Mouse (Mus musculus) stomach, embryonic 16.5 days (tissue): ENCODE measurements around the gene Tmem179b. TPM values are rescaled to one million over a fixed set of nuclear protein-coding genes. Genes with fewer than 3 reads are reported as not detected.

Experiments used
- ATAC-seq: fragments of 200-750 bp; cut with Nextera tagmentation; 2 replicates; pipeline ENCODE4 v1.8.0; 2017; ENCODE audit warnings: moderate number of reproducible peaks, moderate TSS enrichment; ENCODE audit not compliant: insufficient read depth, low FRiP score
- H3K27ac ChIP-seq: fragments of 300-500 bp; sonication (generic); 2 replicates; pipeline ENCODE4 v1.5.1; 2014; ENCODE audit warnings: low read length
- H3K27me3 ChIP-seq: fragments of 300-500 bp; sonication (generic); 2 replicates; pipeline ENCODE4 v1.6.1; 2014; ENCODE audit warnings: low read length, control low read depth, mixed read lengths; ENCODE audit not compliant: control insufficient read depth, insufficient read depth
- H3K36me3 ChIP-seq: fragments of 300-500 bp; sonication (generic); 2 replicates; pipeline ENCODE4 v1.6.1; 2014; ENCODE audit warnings: low read length; ENCODE audit not compliant: control insufficient read depth, insufficient read depth
- H3K4me1 ChIP-seq: fragments of 300-500 bp; sonication (generic); 2 replicates; pipeline ENCODE4 v1.6.1; 2014; ENCODE audit warnings: low read length, control low read depth, mixed read lengths; ENCODE audit not compliant: control insufficient read depth, insufficient read depth
- H3K4me2 ChIP-seq: fragments of 300-500 bp; sonication (generic); 2 replicates; pipeline ENCODE4 v1.6.1; 2014; ENCODE audit warnings: low read depth, low read length, mixed read lengths
- H3K4me3 ChIP-seq: fragments of 300-500 bp; sonication (generic); replicated peaks from 2 replicates; pipeline ENCODE4 v1.5.1; 2014; ENCODE audit warnings: mild to moderate bottlenecking, low read length
- H3K9ac ChIP-seq: fragments of 300-500 bp; sonication (generic); 2 replicates; pipeline ENCODE4 v1.6.1; 2014; ENCODE audit warnings: low read length
- H3K9me3 ChIP-seq: fragments of 300-500 bp; sonication (generic); replicated peaks from 2 replicates; pipeline ENCODE4 v1.6.1; 2016; ENCODE audit warnings: low read length, control low read depth; ENCODE audit not compliant: control insufficient read depth
- WGBS: fragments of 180-500 bp; shearing (Covaris S2); extraction: QIAGEN DNeasy Blood & Tissue Kit; methylation state at CpG from one replicate; pipeline ENCODE4 v1.1.7; 2014; 5-methylcytosine and 5-hydroxymethylcytosine counted together
- polyA plus RNA-seq: library from polyadenylated mRNA; unstranded; fragments of >200 nt; fragmentation: Nextera tagmentation; extraction: Ambion mirVana; gene quantifications from 2 replicates; pipeline ENCODE4 v1.2.1, GENCODE M21; 2015

The Tmem179b gene
- 88.9 and 96.9 TPM in 2 replicates for polyA plus RNA-seq

DNA sequence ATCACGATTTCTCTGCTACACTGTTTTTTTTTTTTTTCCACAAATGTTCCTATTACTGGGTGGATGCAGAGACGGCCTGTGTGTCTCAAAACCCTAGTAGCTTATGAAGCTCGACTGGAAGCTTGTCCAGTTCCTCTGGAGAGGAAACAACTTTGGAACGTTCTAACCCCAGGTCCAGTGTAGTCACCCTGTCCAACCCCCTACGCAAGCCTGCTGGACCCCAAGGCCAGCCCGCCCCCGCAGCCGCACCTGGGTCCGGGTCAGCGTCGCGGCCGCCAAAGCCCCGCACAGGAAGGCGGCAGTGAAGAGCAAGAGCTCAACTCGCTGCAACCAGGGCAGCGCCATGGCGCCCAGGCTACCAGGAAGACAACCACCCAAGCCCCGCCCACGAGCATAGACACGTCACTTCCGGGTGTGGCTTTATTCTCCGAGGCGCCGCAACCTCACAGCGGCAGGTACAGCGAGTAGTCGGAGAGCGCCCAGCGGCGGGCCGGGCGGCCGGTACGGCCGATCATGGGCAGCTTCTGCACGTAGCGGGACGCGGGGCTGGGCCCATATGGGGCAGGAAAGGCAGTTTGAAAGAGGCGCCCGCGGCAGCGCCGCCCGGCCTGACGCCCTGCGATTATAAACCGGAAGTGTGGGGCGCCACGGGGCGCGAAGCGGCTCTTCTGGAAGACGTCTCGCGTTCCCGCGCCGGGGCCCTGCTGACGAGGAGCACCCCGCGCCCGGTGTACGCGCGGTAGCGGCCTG is at the start of gene Tmem179b:
Gene Tmem179b (minus strand): TSS at position 382 of the 750 bp plus-strand sequence.
- no peaks in the 10 kb centered on the region for H3K9me3 ChIP-seq
- H3K36me3 ChIP-seq = peaks cover 19% of the 10 kb centered on the region
- peak within 1 kb of the TSS; percentile 91 for H3K4me2 ChIP-seq
- 0% methylated on average over 63 of the region's 68 CpGs for WGBS
- ATAC-seq = peak; percentile 94
- H3K4me3 ChIP-seq = peak within 1 kb of the TSS; percentile 94
- peaks cover 26% of the 10 kb centered on the region for H3K4me1 ChIP-seq
- peak within 1 kb of the TSS; percentile 100 for H3K9ac ChIP-seq
- peak within 1 kb of the TSS; percentile 99 for H3K27ac ChIP-seq
- no peaks in the 10 kb centered on the region for H3K27me3 ChIP-seq

DNA sequence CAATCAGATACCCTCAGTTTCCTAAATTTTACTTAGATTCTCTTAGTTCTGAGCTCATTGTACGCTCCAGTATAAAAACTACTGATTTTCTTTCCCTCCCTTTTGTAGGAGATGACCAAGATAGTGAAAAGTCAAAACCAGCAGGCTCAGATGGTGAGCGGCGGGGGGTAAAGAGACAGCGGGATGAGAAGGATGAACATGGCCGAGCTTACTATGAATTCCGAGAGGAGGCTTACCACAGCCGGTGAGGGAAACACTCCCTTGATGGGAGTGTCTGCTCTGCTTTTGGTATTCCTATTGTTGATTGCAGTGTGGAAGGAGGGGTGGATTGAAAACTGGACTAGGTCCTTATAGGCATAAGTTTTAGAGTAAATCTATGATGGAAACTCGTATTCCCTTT is 48.4 kb upstream of the Tmem179b start:
- WGBS = 69% methylated on average over 8 of the region's 8 CpGs
- Histone ChIP-seq H3K27ac (no peak overlapping the region), H3K36me3 (peaks cover 26% of the 10 kb centered on the region), H3K27me3 (no peaks in the 10 kb centered on the region), H3K4me3 (peak overlapping the region; percentile 100), H3K4me2 (peak overlapping the region; percentile 89), H3K9me3 (no peaks in the 10 kb centered on the region), H3K4me1 (peaks cover 17% of the 10 kb centered on the region), H3K9ac (peak overlapping the region; percentile 51)
- no peak for ATAC-seq

DNA sequence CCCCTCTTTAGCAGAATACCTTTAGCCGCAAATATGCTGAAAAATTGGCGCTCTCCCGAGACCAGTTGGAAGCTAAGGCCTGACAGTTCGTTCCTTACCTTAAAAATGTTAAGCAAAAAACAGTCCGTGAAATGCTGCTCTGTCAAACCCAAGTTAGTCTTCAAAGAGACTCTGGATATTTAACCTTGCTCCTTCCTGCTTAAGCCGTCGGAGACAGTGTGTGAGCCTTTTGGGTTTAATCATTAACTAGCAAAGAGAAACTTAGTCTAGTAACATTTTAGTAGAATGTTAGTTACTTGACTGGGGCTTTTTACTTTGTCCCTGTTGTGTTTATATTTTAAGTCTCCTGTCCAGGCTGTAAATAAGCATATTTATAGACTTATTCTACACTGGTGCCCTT is 46.9 kb upstream of the Tmem179b start:
- peak overlapping the region; percentile 99 for H3K27ac ChIP-seq
- no peaks in the 10 kb centered on the region for H3K27me3 ChIP-seq
- H3K4me1 ChIP-seq = peaks cover 27% of the 10 kb centered on the region
- H3K36me3 ChIP-seq = peaks cover 21% of the 10 kb centered on the region
- peak overlapping the region; percentile 89 for H3K4me2 ChIP-seq
- peak overlapping the region; percentile 100 for H3K4me3 ChIP-seq
- no peak for ATAC-seq
- peak overlapping the region; percentile 98 for H3K9ac ChIP-seq
- under 1% methylated on average over 7 of the region's 7 CpGs for WGBS
- no peaks in the 10 kb centered on the region for H3K9me3 ChIP-seq

DNA sequence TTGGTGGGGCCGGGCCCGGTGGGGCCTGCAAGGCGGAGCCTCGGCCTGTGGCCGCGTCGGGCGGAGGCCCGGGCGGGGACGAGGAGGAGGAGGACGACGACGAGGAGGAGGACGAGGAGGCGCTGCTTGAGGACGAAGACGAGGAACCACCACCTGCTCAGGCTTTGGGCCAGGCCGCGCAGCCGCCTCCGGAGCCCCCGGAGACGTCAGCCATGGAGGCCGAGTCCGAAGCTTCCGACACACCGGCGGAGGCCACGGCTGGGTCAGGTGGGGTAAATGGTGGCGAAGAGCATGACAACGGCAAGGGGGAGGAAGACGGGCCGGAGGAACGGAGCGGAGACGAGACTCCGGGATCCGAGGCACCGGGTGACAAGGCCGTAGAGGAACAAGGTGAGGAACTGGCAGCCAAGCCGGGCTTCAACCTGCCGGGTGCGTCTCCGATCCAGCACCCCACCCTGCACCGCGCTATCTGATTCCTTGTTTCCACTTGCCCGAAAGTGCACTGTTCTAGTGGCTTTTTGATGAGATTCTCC is 46.2 kb upstream of the Tmem179b start:
- Histone ChIP-seq H3K27ac (peak overlapping the region; percentile 99), H3K4me1 (peaks cover 27% of the 10 kb centered on the region), H3K9ac (peak overlapping the region; percentile 98), H3K4me2 (peak overlapping the region; percentile 89), H3K9me3 (no peaks in the 10 kb centered on the region), H3K27me3 (no peaks in the 10 kb centered on the region), H3K36me3 (peaks cover 19% of the 10 kb centered on the region), H3K4me3 (peak overlapping the region; percentile 100)
- 1% methylated on average over 48 of the region's 48 CpGs for WGBS
- peak; percentile 22 for ATAC-seq

DNA sequence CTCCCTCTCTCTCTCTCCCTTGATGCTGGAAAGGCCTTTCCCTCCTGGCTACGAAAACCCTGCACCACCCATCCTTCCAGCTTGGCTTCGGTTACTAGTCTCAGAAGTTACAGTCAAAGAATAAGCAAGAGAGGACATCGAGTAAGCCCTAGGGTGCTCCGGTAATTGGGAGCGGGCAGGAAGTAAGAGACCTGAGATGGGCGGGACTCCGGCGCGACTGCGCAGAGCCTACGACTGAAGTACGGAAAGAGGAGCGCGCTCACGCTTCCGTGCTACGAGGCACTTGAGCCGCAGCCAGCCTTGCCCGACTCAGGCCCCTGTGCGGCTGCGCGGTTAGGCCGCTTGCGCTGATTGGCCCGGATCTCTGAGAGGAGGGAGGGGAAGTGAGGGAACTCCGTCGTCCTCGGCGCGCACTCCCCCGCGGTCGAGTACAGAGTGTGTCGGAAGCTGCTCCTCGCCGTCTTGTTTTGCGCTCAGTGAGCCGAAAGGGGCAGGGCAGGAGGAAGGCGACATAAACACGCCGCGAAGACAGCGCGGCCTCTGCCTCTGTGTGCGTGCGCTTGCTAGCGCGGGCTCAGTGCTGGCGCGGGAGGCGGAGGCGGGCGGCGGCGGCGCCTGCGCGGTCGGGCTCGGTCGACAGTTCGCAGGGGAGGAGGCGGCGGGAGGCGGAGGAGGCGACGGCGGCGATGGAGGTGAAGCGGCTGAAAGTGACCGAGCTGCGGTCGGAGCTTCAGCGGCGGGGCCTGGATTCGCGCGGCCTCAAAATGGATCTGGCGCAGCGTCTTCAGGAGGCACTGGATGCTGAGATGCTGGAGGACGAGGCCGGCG is 45.5 kb upstream of the Tmem179b start, which contains the start of gene Hnrnpul2:
Gene Hnrnpul2 (plus strand): TSS at position 415 of the 828 bp plus-strand sequence.
- H3K4me2 ChIP-seq = peak within 1 kb of the TSS; percentile 89
- H3K4me3 ChIP-seq = peak within 1 kb of the TSS; percentile 100
- no peaks in the 10 kb centered on the region for H3K9me3 ChIP-seq
- ATAC-seq = peak; percentile 96
- peaks cover 12% of the 10 kb centered on the region for H3K36me3 ChIP-seq
- H3K27me3 ChIP-seq = no peaks in the 10 kb centered on the region
- H3K27ac ChIP-seq = peak within 1 kb of the TSS; percentile 99
- under 1% methylated on average over 83 of the region's 83 CpGs for WGBS
- peaks cover 27% of the 10 kb centered on the region for H3K4me1 ChIP-seq
- H3K9ac ChIP-seq = peak within 1 kb of the TSS; percentile 98

DNA sequence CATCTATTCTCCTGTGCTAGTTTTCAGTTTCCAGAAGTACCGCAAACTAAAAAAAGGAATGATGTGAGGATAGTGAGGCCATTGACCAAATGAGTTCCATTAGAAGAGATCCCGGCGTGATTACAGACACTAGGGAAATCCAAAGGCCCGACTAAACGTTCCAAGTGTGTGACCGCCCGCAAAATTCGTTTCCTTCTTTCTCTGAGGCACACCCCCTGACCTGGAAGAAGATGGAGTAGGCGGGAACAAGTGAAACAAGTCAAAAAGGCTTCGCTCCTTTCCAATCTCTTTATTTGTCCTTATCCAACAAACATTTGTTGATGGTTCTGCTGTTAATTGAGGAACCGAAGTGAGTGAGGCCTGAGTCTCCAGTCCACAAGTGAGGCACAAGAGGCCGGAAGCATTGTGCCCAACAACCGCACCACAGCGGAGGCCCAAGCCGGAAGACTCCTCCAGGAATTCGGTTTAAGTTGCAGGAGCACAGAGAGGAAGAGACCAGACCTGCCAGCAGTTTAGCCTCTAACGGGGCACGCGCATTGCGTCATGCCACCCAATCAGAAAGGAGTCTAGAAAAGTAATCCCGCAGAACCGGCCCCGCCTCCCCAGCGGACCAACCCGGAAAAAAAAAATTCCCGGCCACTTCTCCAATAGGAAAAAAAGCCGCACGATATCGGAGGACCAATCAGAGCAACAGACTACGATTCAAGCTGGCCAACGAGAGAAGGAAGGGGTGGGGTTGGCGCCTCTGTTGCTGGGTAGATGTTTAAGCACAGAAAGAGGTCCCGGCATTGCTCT is 44.7 kb upstream of the Tmem179b start, which contains the start of gene Ttc9c:
Gene Ttc9c (minus strand): TSS at position 533 of the 795 bp plus-strand sequence.
- peak within 1 kb of the TSS; percentile 99 for H3K27ac ChIP-seq
- under 1% methylated on average over 33 of the region's 33 CpGs for WGBS
- peak within 1 kb of the TSS; percentile 100 for H3K4me3 ChIP-seq
- peak within 1 kb of the TSS; percentile 89 for H3K4me2 ChIP-seq
- H3K9me3 ChIP-seq = no peaks in the 10 kb centered on the region
- H3K27me3 ChIP-seq = no peaks in the 10 kb centered on the region
- ATAC-seq = peak; percentile 92
- peaks cover 4% of the 10 kb centered on the region for H3K36me3 ChIP-seq
- peaks cover 27% of the 10 kb centered on the region for H3K4me1 ChIP-seq
- H3K9ac ChIP-seq = peak within 1 kb of the TSS; percentile 98

DNA sequence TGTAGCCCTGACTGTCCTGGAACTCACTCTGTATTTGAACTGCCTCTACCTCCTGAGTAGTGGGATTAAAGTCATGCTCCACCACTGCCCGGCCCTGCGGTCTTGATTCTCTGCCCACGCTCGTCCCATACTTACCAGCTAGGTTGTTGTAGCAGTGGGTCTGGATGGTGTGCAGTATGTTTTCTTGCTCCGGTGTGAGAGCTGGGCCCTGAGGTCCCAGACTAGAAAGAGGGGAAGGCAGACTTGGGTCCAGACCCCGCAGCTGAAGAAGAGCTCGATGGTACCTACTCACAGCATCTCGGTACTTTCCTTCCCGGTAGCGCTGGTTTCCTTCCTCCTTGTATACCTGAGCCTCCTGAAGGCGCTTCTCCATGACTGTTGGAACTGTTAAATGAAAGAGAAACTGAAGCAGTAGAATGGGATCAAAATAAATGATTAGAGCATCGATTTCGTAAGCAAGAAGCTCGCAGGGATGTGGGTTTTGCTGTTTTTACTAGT is 44.1 kb upstream of the Tmem179b start:
- peak overlapping the region; percentile 85 for H3K4me2 ChIP-seq
- H3K27ac ChIP-seq = peak overlapping the region; percentile 99
- no peaks in the 10 kb centered on the region for H3K27me3 ChIP-seq
- H3K9ac ChIP-seq = peak overlapping the region; percentile 84
- 15% methylated on average over 14 of the region's 14 CpGs for WGBS
- ATAC-seq = no peak
- peaks cover 4% of the 10 kb centered on the region; the same call in 1 of the 2 replicates for H3K36me3 ChIP-seq
- H3K4me3 ChIP-seq = peak overlapping the region; percentile 100
- peaks cover 27% of the 10 kb centered on the region for H3K4me1 ChIP-seq
- no peaks in the 10 kb centered on the region for H3K9me3 ChIP-seq

DNA sequence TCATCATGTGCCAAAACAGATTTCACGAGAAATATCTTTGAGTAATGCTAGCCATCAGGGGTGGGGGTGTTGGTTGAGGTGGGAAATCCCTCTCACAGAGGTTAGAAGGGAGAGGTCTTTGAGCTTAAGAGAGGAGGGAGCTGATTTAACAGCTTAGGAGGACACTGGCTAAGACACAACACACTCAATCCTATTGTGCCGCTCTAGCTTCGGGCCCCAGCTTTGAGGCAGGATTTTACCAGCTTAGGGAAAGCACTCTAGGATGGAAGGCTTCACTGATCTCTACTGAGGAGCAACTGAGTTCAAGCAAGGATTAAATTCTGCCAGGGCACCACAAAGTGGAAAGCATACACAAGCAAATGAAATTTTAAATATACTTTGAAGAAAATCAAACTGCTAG is 42.7 kb upstream of the Tmem179b start:
- Histone ChIP-seq H3K9ac (peak overlapping the region; percentile 44), H3K9me3 (no peaks in the 10 kb centered on the region)

More for the DNA sequence above, 42.7 kb upstream of the Tmem179b start:
- Histone ChIP-seq H3K4me3 (peak overlapping the region; percentile 4; the same call in 1 of the 2 replicates), H3K4me1 (peaks cover 16% of the 10 kb centered on the region), H3K27ac (no peak overlapping the region), H3K4me2 (peak overlapping the region; percentile 14; the same call in 1 of the 2 replicates), H3K36me3 (peaks cover 7% of the 10 kb centered on the region; the same call in 1 of the 2 replicates), H3K27me3 (no peaks in the 10 kb centered on the region)
- no peak for ATAC-seq
- WGBS = 69% methylated on average over 3 of the region's 3 CpGs
